Mouse (Mus musculus) limb, embryonic 13.5 days (tissue): ENCODE data around the gene Clip2. TPM values are rescaled to one million over a fixed set of nuclear protein-coding genes. Genes with fewer than 3 reads are reported as not detected.

Source experiments
- ATAC-seq: fragments of 200-750 bp; cut with Nextera tagmentation; 2 replicates; pipeline ENCODE4 v1.8.0; 2017; ENCODE audit warnings: low read depth, moderate number of reproducible peaks, moderate TSS enrichment; ENCODE audit not compliant: low FRiP score
- H3K27ac ChIP-seq: fragments of 300-500 bp; sonication (generic); 2 replicates; pipeline ENCODE4 v1.5.1; 2015; ENCODE audit warnings: inconsistent platforms, mild to moderate bottlenecking, moderate library complexity
- H3K27me3 ChIP-seq: fragments of 300-500 bp; sonication (generic); 2 replicates; pipeline ENCODE4 v1.6.1; 2015; ENCODE audit warnings: mild to moderate bottlenecking, inconsistent platforms
- H3K36me3 ChIP-seq: fragments of 300-500 bp; sonication (generic); 2 replicates; pipeline ENCODE4 v1.6.1; 2015; ENCODE audit warnings: inconsistent platforms, mild to moderate bottlenecking, moderate library complexity
- H3K4me1 ChIP-seq: fragments of 300-500 bp; sonication (generic); 2 replicates; pipeline ENCODE4 v1.6.1; 2015; ENCODE audit warnings: inconsistent platforms
- H3K4me2 ChIP-seq: fragments of 300-500 bp; sonication (generic); replicated peaks from 2 replicates; pipeline ENCODE4 v1.6.1; 2015; ENCODE audit warnings: inconsistent platforms, mild to moderate bottlenecking, moderate library complexity
- H3K4me3 ChIP-seq: fragments of 300-500 bp; sonication (generic); 2 replicates; pipeline ENCODE4 v1.5.1; 2015; ENCODE audit warnings: moderate library complexity, mild to moderate bottlenecking, inconsistent platforms
- H3K9ac ChIP-seq: fragments of 300-500 bp; sonication (generic); 2 replicates; pipeline ENCODE4 v1.6.1; 2015; ENCODE audit warnings: mild to moderate bottlenecking, inconsistent platforms
- H3K9me3 ChIP-seq: fragments of 300-500 bp; sonication (generic); 2 replicates; pipeline ENCODE4 v1.6.1; 2016; ENCODE audit warnings: inconsistent platforms
- WGBS: fragments of 180-500 bp; shearing (Covaris S2); methylation state at CpG from one replicate; pipeline ENCODE4 v1.1.7; 2015; 5-methylcytosine and 5-hydroxymethylcytosine counted together
- microRNA-seq: library from miRNA; unstranded; fragments of <30 nt; microRNA quantifications from one replicate; pipeline ENCODE4, GENCODE M21; 2016
- polyA plus RNA-seq: library from polyadenylated mRNA; unstranded; fragments of >200 nt; fragmentation: Nextera tagmentation; extraction: Ambion mirVana; gene quantifications from 2 replicates; pipeline ENCODE4 v1.2.1, GENCODE M21; 2015

Clip2 gene
- polyA plus RNA-seq, 1 experiment from 2014 or later = 5.7 TPM

GRCm38 (mm10) chr5:134445895-134446294 is 106.3 kb downstream of the Clip2 start:
- H3K27ac ChIP-seq = peak overlapping the region; percentile 52
- H3K9me3 ChIP-seq = peaks cover 4% of the 10 kb centered on the region; the same call in 1 of the 2 replicates
- WGBS = 41% methylated on average over 10 of the region's 10 CpGs
- H3K36me3 ChIP-seq = peaks cover 53% of the 10 kb centered on the region
- peak; percentile 69 for ATAC-seq
- H3K4me1 ChIP-seq = peaks cover 26% of the 10 kb centered on the region
- no peak overlapping the region for H3K9ac ChIP-seq
- H3K4me3 ChIP-seq = no peak overlapping the region
- no peaks in the 10 kb centered on the region for H3K27me3 ChIP-seq
- peak overlapping the region; percentile 15; the same call in 1 of the 2 replicates for H3K4me2 ChIP-seq

- Histone ChIP-seq H3K9ac (no peak overlapping the region), H3K4me2 (peak overlapping the region; percentile 15; the same call in 1 of the 2 replicates), H3K4me3 (no peak overlapping the region), H3K9me3 (peaks cover 4% of the 10 kb centered on the region; the same call in 1 of the 2 replicates), H3K4me1 (peaks cover 31% of the 10 kb centered on the region), H3K36me3 (peaks cover 59% of the 10 kb centered on the region), H3K27me3 (no peaks in the 10 kb centered on the region), H3K27ac (peak overlapping the region; percentile 52; the same call in 1 of the 2 replicates)
- 56% methylated on average over 10 of the region's 10 CpGs for WGBS
- ATAC-seq = no peak
Measured at GRCm38 (mm10) chr5:134445208-134445831, 106.9 kb downstream of the Clip2 start.

- 86% methylated on average over 7 of the region's 7 CpGs for WGBS
- Histone ChIP-seq H3K4me1 (peaks cover 38% of the 10 kb centered on the region), H3K4me2 (0 out of 2 replicates have a peak overlapping the region, but pooled peaks have one; percentile 2)
Measured at GRCm38 (mm10) chr5:134444473-134444872, 107.8 kb downstream of the Clip2 start.

GRCm38 (mm10) chr5:134442066-134442465 is 110.2 kb downstream of the Clip2 start:
- Histone ChIP-seq H3K27ac (no peak overlapping the region), H3K4me1 (peaks cover 52% of the 10 kb centered on the region), H3K4me2 (no peak overlapping the region), H3K9ac (no peak overlapping the region), H3K4me3 (no peak overlapping the region), H3K27me3 (no peaks in the 10 kb centered on the region), H3K36me3 (peaks cover 60% of the 10 kb centered on the region), H3K9me3 (peaks cover 4% of the 10 kb centered on the region; the same call in 1 of the 2 replicates)
- no peak for ATAC-seq
- 83% methylated on average over 3 of the region's 3 CpGs for WGBS

More at GRCm38 (mm10) chr5:134444473-134444872, 107.8 kb downstream of the Clip2 start:
- no peak overlapping the region for H3K4me3 ChIP-seq
- no peaks in the 10 kb centered on the region for H3K27me3 ChIP-seq
- H3K9ac ChIP-seq = no peak overlapping the region
- peaks cover 64% of the 10 kb centered on the region for H3K36me3 ChIP-seq
- H3K27ac ChIP-seq = peak overlapping the region; percentile 39; the same call in 1 of the 2 replicates
- peaks cover 4% of the 10 kb centered on the region; the same call in 1 of the 2 replicates for H3K9me3 ChIP-seq
- no peak for ATAC-seq

- ATAC-seq = no peak
- H3K36me3 ChIP-seq = peaks cover 57% of the 10 kb centered on the region
Measured at GRCm38 (mm10) chr5:134441105-134441504, 111.1 kb downstream of the Clip2 start.

GRCm38 (mm10) chr5:134440098-134440497 is 112.1 kb downstream of the Clip2 start:
- no peak for ATAC-seq
- Histone ChIP-seq H3K4me3 (no peak overlapping the region), H3K9ac (no peak overlapping the region), H3K27ac (no peak overlapping the region), H3K4me2 (no peak overlapping the region), H3K4me1 (peaks cover 50% of the 10 kb centered on the region), H3K9me3 (peaks cover 4% of the 10 kb centered on the region; the same call in 1 of the 2 replicates), H3K27me3 (no peaks in the 10 kb centered on the region), H3K36me3 (peaks cover 57% of the 10 kb centered on the region)
- 76% methylated on average over 12 of the region's 12 CpGs for WGBS

More at GRCm38 (mm10) chr5:134441105-134441504, 111.1 kb downstream of the Clip2 start:
- Histone ChIP-seq H3K9me3 (peaks cover 4% of the 10 kb centered on the region; the same call in 1 of the 2 replicates), H3K27ac (no peak overlapping the region), H3K27me3 (no peaks in the 10 kb centered on the region), H3K4me3 (no peak overlapping the region), H3K4me1 (peaks cover 55% of the 10 kb centered on the region), H3K4me2 (no peak overlapping the region), H3K9ac (no peak overlapping the region)
- WGBS = 63% methylated on average over 3 of the region's 3 CpGs

- 96% methylated on average over 7 of the region's 7 CpGs for WGBS
- peaks cover 54% of the 10 kb centered on the region for H3K36me3 ChIP-seq
Measured at GRCm38 (mm10) chr5:134439481-134439880, 112.8 kb downstream of the Clip2 start.

More at GRCm38 (mm10) chr5:134439481-134439880, 112.8 kb downstream of the Clip2 start:
- H3K4me2 ChIP-seq = no peak overlapping the region
- H3K9me3 ChIP-seq = peaks cover 4% of the 10 kb centered on the region; the same call in 1 of the 2 replicates
- H3K27me3 ChIP-seq = no peaks in the 10 kb centered on the region
- peaks cover 47% of the 10 kb centered on the region for H3K4me1 ChIP-seq
- ATAC-seq = no peak
- H3K27ac ChIP-seq = no peak overlapping the region
- H3K4me3 ChIP-seq = no peak overlapping the region
- H3K9ac ChIP-seq = no peak overlapping the region

Small RNA genes within 50 kb of the gene (microRNA-seq; reads per million reads assigned to microRNA genes)
- gene Gm26340 = not detected
- gene Mir7228 = not detected

Other genes with a start within 250 kb of the Clip2 start
- gene Gtf2i, start 237.7 kb downstream of the Clip2 start, polyA plus RNA-seq = 207 and 209 TPM in 2 replicates
- gene Gtf2ird1, start 95.7 kb downstream of the Clip2 start, polyA plus RNA-seq = 137 and 141 TPM in 2 replicates
- gene Syna, start 7.7 kb upstream of the Clip2 start, polyA plus RNA-seq = 0.18 and 0.20 TPM in 2 replicates
- 310 and 326 TPM in 2 replicates for gene Rfc2, start 28.9 kb upstream of the Clip2 start, polyA plus RNA-seq
- 2.8 and 4.0 TPM in 2 replicates for gene Lat2, start 62.6 kb upstream of the Clip2 start, polyA plus RNA-seq
- gene Eif4h, start 87.1 kb upstream of the Clip2 start, polyA plus RNA-seq = 474 and 480 TPM in 2 replicates
- gene Limk1, start 136.2 kb upstream of the Clip2 start, polyA plus RNA-seq = 8.4 and 9.0 TPM in 2 replicates
- gene Eln, start 194.9 kb upstream of the Clip2 start, polyA plus RNA-seq = 49.7 and 53.8 TPM in 2 replicates